Comparison of ENCODE assay signal across 8 mouse cellular contexts in genomic region chr17:79485239-79485638, GRCm38 (mm10).
"Had no signal": no experiment of that assay in that cellular context is flagged by ENCODE, and none has a peak within 500 bp of the region (broad histone marks: within the 10 kb centered on the region; RNA-seq: fewer than 3 reads in every experiment).

No protein-coding gene starts in this region.

- ATAC-seq: intestine, postnatal 0 days; midbrain, embryonic 15.5 days had no signal

- DNase-seq: kidney, adult 8-10 months; kidney, postnatal 25 days; layer of hippocampus, postnatal 36 days; liver; lung, embryonic 14.5 days; thymus, postnatal 4 days had no signal
